Mouse (Mus musculus) limb, embryonic 14.5 days (tissue): ENCODE results near the gene Stk11ip. TPM values are rescaled to one million over a fixed set of nuclear protein-coding genes. Genes with fewer than 3 reads are reported as not detected.
A peak's percentile ranks its signal among the peaks of the same experiment; 100 is the strongest.

Experiments
- ATAC-seq: fragments of 200-750 bp; cut with Nextera tagmentation; 2 replicates; pipeline ENCODE4 v1.8.0; 2017; ENCODE audit warnings: low read depth, moderate number of reproducible peaks, moderate TSS enrichment; ENCODE audit not compliant: low FRiP score
- DNase-seq: peaks from one replicate; pipeline ENCODE4 v3.0.0-alpha.2; 2015; ENCODE audit warnings: low spot score
- H3K27ac ChIP-seq: fragments of 300-500 bp; sonication (generic); replicated peaks from 2 replicates; pipeline ENCODE4 v1.5.1; 2014; ENCODE audit warnings: low read depth, mild to moderate bottlenecking, low read length, moderate library complexity, mixed read lengths
- H3K27me3 ChIP-seq: fragments of 300-500 bp; sonication (generic); 2 replicates; pipeline ENCODE4 v1.6.1; 2014; ENCODE audit warnings: low read length, mixed read lengths; ENCODE audit not compliant: control insufficient read depth, insufficient read depth
- H3K36me3 ChIP-seq: fragments of 300-500 bp; sonication (generic); 2 replicates; pipeline ENCODE4 v1.6.1; 2014; ENCODE audit warnings: mild to moderate bottlenecking, low read length, moderate library complexity, mixed read lengths; ENCODE audit not compliant: control insufficient read depth, insufficient read depth
- H3K4me1 ChIP-seq: fragments of 300-500 bp; sonication (generic); 2 replicates; pipeline ENCODE4 v1.6.1; 2014; ENCODE audit warnings: antibody characterized with exemption, low read length, mixed read lengths; ENCODE audit not compliant: control insufficient read depth, insufficient read depth
- H3K4me2 ChIP-seq: fragments of 300-500 bp; sonication (generic); replicated peaks from 2 replicates; pipeline ENCODE4 v1.6.1; 2014; ENCODE audit warnings: low read depth, mild to moderate bottlenecking, low read length, moderate library complexity; ENCODE audit not compliant: severe bottlenecking
- H3K4me3 ChIP-seq: fragments of 300-500 bp; sonication (generic); replicated peaks from 2 replicates; pipeline ENCODE4 v1.5.1; 2014; ENCODE audit warnings: low read length
- H3K9ac ChIP-seq: fragments of 300-500 bp; sonication (generic); 2 replicates; pipeline ENCODE4 v1.6.1; 2014; ENCODE audit warnings: mild to moderate bottlenecking, low read depth, low read length, moderate library complexity; ENCODE audit not compliant: severe bottlenecking
- H3K9me3 ChIP-seq: fragments of 300-500 bp; sonication (generic); 2 replicates; pipeline ENCODE4 v1.6.1; 2016; ENCODE audit warnings: low read length; ENCODE audit not compliant: control insufficient read depth
- POLR2A ChIP-seq: fragments of 200-500 bp; IDR thresholded peaks from 2 replicates; pipeline ENCODE4 v1.8.0; 2012; ENCODE audit warnings: inconsistent platforms, mild to moderate bottlenecking, moderate library complexity, borderline replicate concordance; ENCODE audit not compliant: insufficient read depth, insufficient read length; ENCODE audit errors: extremely low read depth
- WGBS: fragments of 180-500 bp; shearing (Covaris S2); extraction: QIAGEN DNeasy Blood & Tissue Kit; methylation state at CpG from one replicate; pipeline ENCODE4 v1.1.7; 2014; 5-methylcytosine and 5-hydroxymethylcytosine counted together
- polyA plus RNA-seq, 2 experiments: library from polyadenylated mRNA; depleted of rRNA in 1 of 2; stranded (reverse) in 1 of 2; unstranded in 1 of 2; fragments of >200 nt; fragmentation: Nextera tagmentation in 1 of 2; extraction: Ambion mirVana in 1 of 2; gene quantifications; 2 replicates each; pipeline versions ENCODE4 v1.2.1 to v1.2.3; 2012 to 2014

Stk11ip gene
- polyA plus RNA-seq, 2 experiments, result 15.4 to 37.2 TPM

DNA sequence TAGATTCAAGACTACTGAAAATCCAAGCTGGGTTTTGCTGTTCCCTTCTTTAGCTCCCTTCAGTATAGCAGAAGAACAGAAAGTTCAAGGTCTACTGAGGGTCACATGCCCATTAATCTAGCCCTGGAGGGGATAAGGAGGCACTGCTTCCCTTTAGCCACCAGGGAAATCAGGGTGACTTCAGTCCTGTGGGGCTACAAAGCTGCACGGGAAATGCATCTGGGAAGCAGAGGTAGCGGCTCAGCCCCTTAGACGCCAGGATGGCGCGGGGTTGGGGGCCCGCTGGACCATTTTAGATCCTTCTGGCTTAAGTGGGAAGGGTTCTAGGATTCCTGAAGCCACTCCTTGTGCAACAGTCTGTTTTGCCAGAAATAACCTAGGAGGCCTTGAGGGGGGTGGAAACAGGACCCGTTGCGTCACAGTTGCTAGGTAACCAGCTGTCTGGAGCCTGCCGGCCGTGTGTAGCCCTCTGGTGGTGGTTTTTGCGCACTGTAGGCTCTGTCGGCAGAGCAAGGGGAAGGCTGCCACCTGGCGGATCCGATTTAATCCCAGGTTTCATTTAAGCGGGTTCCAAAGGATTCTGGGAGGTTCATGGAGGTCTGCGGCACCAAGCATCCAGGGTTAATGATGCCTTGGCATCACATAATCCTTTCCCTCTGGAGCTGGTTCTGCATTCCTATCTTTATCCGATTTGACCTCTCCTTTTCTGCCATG lies 38.0 kb downstream of the Stk11ip start:
- H3K36me3 ChIP-seq, result peaks cover 35% of the 10 kb centered on the region
- DNase-seq (peak; percentile 96), ATAC-seq (peak; percentile 95)
- no peaks in the 10 kb centered on the region for H3K9me3 ChIP-seq
- H3K9ac ChIP-seq, result no peak overlapping the region
- no peaks in the 10 kb centered on the region for H3K27me3 ChIP-seq
- no peak overlapping the region for H3K4me3 ChIP-seq
- peaks cover 10% of the 10 kb centered on the region for H3K4me1 ChIP-seq
- WGBS, result 6% methylated on average over 17 of the region's 17 CpGs
- H3K4me2 ChIP-seq, result peak overlapping the region; percentile 22
- no peak for TF ChIP-seq POLR2A
- H3K27ac ChIP-seq, result peak overlapping the region; percentile 82

DNA sequence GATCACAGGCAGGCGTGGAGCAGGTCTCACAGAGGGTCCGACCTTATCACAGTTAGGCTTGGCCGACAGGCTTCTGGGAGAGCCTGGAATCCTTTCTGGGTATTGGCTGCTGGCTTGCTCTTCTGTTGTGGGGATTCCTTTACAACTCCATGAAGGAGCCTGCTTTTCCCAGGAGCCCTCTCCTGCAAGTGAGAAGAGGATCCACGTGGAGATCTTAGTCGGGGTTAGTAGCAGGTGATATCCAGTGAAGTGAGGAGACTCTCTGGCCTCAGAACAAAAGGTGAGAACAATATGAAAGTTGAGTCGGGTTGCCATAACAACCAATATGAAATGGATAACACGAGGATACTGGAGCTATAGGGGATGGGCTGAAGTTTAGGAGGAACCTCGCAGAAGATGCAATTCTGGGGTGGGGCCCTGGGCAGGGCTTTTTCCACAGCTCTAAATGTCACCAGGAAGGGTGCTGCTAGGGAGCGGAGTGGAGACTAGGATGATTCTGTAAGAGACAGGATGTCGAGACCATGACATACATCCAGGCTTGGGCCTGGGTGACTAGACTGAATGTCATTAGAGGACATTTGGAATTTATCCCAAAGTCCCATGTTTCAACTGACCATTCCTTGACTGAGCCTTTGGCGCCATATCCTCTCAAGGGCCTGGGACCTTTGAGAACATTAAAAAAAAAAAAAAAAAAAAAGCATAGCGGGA lies 39.0 kb downstream of the Stk11ip start:
- H3K27me3 ChIP-seq, result no peaks in the 10 kb centered on the region
- H3K4me3 ChIP-seq, result no peak overlapping the region
- DNase-seq (no peak), ATAC-seq (no peak)
- H3K27ac ChIP-seq, result no peak overlapping the region
- WGBS, result 80% methylated on average over 12 of the region's 12 CpGs
- TF ChIP-seq POLR2A, result no peak
- no peak overlapping the region for H3K9ac ChIP-seq
- peaks cover 26% of the 10 kb centered on the region for H3K36me3 ChIP-seq
- H3K4me1 ChIP-seq, result peaks cover 10% of the 10 kb centered on the region
- H3K4me2 ChIP-seq, result no peak overlapping the region
- H3K9me3 ChIP-seq, result no peaks in the 10 kb centered on the region

DNA sequence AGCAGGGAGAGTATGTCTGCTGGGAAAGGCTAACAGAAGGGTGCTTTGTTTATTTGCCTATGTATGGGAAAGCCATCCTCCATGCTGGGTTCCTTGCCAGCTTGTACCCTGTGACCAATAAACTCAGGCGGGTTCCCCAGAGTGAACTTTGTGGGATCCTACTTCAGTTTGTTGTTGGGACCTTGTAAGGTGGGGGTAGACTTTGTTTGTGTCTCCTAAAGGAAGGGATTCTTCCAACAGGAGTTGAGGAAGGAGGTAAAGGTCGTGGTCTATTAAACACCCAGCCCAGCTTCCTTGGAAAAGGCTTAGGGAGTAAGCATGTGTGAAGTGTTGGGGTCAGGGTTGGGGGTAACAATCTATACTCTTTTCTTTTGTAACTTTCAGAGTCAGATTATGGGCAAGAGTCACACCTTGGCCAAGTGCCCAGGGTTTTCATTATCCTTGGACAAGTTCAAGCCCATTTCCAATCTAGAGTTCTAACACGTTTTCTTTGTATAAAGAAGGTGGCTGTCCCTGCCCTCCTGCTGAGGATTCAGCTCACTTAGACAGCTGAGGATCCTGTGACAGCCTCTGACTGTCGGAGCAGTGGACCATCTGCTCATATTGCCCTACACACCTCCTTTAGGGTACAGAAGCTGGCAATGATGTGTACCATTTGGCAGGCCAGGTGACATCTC lies 40.0 kb downstream of the Stk11ip start:
- DNase-seq (no peak), ATAC-seq (no peak)
- peaks cover 17% of the 10 kb centered on the region for H3K36me3 ChIP-seq
- no peak overlapping the region for H3K4me2 ChIP-seq
- WGBS, result 44% methylated on average over 4 of the region's 4 CpGs
- TF ChIP-seq POLR2A, result no peak
- H3K4me3 ChIP-seq, result no peak overlapping the region
- peaks cover 10% of the 10 kb centered on the region for H3K4me1 ChIP-seq
- no peaks in the 10 kb centered on the region for H3K9me3 ChIP-seq
- H3K9ac ChIP-seq, result no peak overlapping the region
- H3K27me3 ChIP-seq, result no peaks in the 10 kb centered on the region
- no peak overlapping the region for H3K27ac ChIP-seq

DNA sequence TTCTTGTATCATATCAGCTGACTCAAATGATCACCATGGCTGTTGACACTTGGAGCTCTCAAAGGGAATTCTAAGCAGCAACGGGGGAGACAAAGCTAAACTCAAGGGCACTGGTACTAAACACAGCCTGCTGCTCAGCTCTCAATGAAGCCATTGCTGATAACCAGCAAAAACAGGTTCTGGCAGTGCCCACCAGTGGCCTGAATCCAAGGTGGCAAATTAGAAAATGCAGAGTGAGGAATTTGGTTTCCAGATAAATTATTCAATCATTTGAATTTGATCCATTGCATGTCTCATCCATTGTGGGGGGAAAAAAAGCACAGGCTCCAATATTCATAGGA lies 40.5 kb downstream of the Stk11ip start:
- no peak overlapping the region for H3K9ac ChIP-seq
- no peaks in the 10 kb centered on the region for H3K27me3 ChIP-seq
- TF ChIP-seq POLR2A, result no peak
- no peak overlapping the region for H3K4me3 ChIP-seq
- H3K4me1 ChIP-seq, result peaks cover 10% of the 10 kb centered on the region
- WGBS, result 83% methylated on average over 1 of the region's 1 CpGs
- peaks cover 12% of the 10 kb centered on the region for H3K36me3 ChIP-seq
- H3K9me3 ChIP-seq, result no peaks in the 10 kb centered on the region
- no peak overlapping the region for H3K4me2 ChIP-seq
- H3K27ac ChIP-seq, result no peak overlapping the region
- ATAC-seq (no peak), DNase-seq (no peak)

DNA sequence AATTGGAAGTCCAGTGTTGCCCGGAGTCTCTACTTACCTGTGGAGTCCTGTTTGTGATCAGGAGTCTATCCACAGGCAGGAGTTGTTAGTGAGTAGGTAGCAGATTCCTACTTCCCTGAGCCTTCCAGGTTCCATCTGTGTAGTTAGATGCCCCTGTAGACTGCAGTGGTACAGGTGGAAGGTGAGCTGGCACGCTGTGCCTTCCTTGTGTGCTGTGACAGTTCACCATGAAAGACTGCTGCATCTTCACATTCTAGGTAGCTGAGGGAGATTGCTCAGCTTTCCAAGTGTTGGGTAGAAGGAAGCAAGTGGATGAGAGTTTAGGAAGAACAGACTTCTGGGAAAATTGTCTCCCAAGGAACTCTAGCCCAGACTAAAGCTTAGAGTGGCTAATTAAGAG lies 42.8 kb downstream of the Stk11ip start:
- DNase-seq, result no peak
- Histone ChIP-seq H3K9ac (no peak overlapping the region), H3K4me2 (no peak overlapping the region), H3K4me3 (no peak overlapping the region), H3K9me3 (no peaks in the 10 kb centered on the region), H3K36me3 (no peaks in the 10 kb centered on the region; the same call in 1 of the 2 replicates), H3K4me1 (peaks cover 5% of the 10 kb centered on the region), H3K27me3 (no peaks in the 10 kb centered on the region), H3K27ac (no peak overlapping the region)
- TF ChIP-seq POLR2A, result no peak
- 84% methylated on average over 2 of the region's 2 CpGs for WGBS
- ATAC-seq, result no peak
